Mouse (Mus musculus) hindbrain, embryonic 13.5 days (tissue): ENCODE data around the gene Acss2. TPM values are rescaled to one million over a fixed set of nuclear protein-coding genes. Genes with fewer than 3 reads are reported as not detected.
A peak's percentile ranks its signal among the peaks of the same experiment; 100 is the strongest.
"Not testable (repeated sequence)": the region's sequence is repeated elsewhere in the genome, so short reads cannot be mapped to it uniquely, and the experiment has no call there.

Experiments used
- ATAC-seq: fragments of 200-750 bp; cut with Nextera tagmentation; 2 replicates; pipeline ENCODE4 v1.8.0; 2017; ENCODE audit warnings: moderate TSS enrichment; ENCODE audit not compliant: low FRiP score
- H3K27ac ChIP-seq: fragments of 300-500 bp; sonication (generic); 2 replicates; pipeline ENCODE4 v1.5.1; 2015; ENCODE audit warnings: inconsistent platforms, mild to moderate bottlenecking, moderate library complexity
- H3K27me3 ChIP-seq: fragments of 300-500 bp; sonication (generic); 2 replicates; pipeline ENCODE4 v1.6.1; 2015; ENCODE audit warnings: mild to moderate bottlenecking, inconsistent platforms
- H3K36me3 ChIP-seq: fragments of 300-500 bp; sonication (generic); 2 replicates; pipeline ENCODE4 v1.6.1; 2015; ENCODE audit warnings: mild to moderate bottlenecking, inconsistent platforms
- H3K4me1 ChIP-seq: fragments of 300-500 bp; sonication (generic); replicated peaks from 2 replicates; pipeline ENCODE4 v1.6.1; 2015; ENCODE audit warnings: inconsistent platforms
- H3K4me2 ChIP-seq: fragments of 300-500 bp; sonication (generic); 2 replicates; pipeline ENCODE4 v1.6.1; 2015; ENCODE audit warnings: inconsistent platforms, mild to moderate bottlenecking, moderate library complexity
- H3K4me3 ChIP-seq: fragments of 300-500 bp; sonication (generic); 2 replicates; pipeline ENCODE4 v1.5.1; 2015; ENCODE audit warnings: mild to moderate bottlenecking, inconsistent platforms
- H3K9ac ChIP-seq: fragments of 300-500 bp; sonication (generic); 2 replicates; pipeline ENCODE4 v1.6.1; 2015; ENCODE audit warnings: mild to moderate bottlenecking, inconsistent platforms
- H3K9me3 ChIP-seq: fragments of 300-500 bp; sonication (generic); 2 replicates; pipeline ENCODE4 v1.6.1; 2016; ENCODE audit warnings: inconsistent platforms
- WGBS: fragments of 180-500 bp; shearing (Covaris S2); methylation state at CpG from one replicate; pipeline ENCODE4 v1.1.7; 2015; 5-methylcytosine and 5-hydroxymethylcytosine counted together
- polyA plus RNA-seq: library from polyadenylated mRNA; unstranded; fragments of >200 nt; fragmentation: Nextera tagmentation; extraction: Ambion mirVana; gene quantifications from 2 replicates; pipeline ENCODE4 v1.2.1, GENCODE M21; 2015

The Acss2 gene
- polyA plus RNA-seq, 1 experiment from 2014 or later, result 29.0 TPM

DNA sequence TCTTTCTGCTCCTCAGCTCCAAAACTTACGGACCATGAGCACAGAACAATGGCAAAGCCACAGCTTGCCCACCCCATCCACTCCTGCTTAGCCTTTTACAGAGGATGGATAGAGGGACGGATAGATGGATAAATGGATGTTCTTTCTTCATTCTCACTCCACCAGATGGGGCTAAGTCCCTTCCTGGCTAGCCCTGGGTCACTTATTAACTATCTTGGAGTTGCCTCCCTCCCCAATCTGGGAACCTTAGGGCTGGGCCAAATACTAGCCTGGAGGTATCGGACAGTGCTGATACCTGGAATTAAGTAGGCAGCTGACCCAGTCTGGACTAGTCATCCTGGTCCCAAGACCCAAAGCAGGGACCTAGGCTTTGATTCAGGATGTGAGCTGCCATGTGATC, 86.0 kb downstream of the Acss2 start:
- H3K4me3 ChIP-seq, result no peak overlapping the region
- H3K4me2 ChIP-seq, result no peak overlapping the region
- H3K36me3 ChIP-seq, result no peaks in the 10 kb centered on the region
- no peak overlapping the region for H3K9ac ChIP-seq
- H3K9me3 ChIP-seq, result no peaks in the 10 kb centered on the region
- H3K27me3 ChIP-seq, result no peaks in the 10 kb centered on the region
- no peaks in the 10 kb centered on the region for H3K4me1 ChIP-seq
- no peak for ATAC-seq
- 58% methylated on average over 3 of the region's 3 CpGs for WGBS
- no peak overlapping the region for H3K27ac ChIP-seq

DNA sequence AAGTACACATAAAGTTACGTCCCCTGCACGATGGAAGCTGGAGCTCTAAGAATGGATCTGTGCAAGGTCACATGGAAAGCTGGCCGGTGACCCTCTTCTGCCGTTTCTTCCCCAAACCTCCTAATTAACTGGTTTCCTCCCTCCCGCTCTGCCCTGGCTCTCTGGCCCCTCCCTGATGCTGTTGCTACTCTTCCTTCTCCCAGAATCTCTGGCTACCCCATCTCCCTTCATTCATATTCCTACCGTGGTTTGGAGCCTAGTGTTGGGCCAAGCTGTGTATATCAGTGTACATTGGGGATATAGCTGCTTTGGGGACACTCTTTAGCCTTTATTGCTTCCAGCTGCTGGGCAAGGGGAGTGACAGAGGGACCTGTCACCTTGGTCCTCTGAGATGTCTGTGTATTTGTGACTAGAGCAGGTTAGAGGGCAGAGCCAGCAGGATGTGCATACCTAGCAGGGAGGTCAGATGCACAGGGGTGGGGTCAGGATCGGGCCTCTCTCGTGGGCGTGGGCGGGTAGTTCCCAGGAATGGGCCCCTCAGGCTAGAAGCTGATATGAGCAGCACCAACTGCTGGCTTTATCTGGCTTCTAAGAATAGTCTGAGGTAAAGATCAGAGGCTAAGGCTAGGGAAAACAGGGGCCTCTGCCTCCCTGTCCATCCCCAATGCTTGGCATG, 87.0 kb downstream of the Acss2 start:
- Histone ChIP-seq H3K27me3 (no peaks in the 10 kb centered on the region), H3K36me3 (no peaks in the 10 kb centered on the region), H3K27ac (no peak overlapping the region), H3K9me3 (no peaks in the 10 kb centered on the region), H3K4me3 (no peak overlapping the region), H3K4me1 (no peaks in the 10 kb centered on the region), H3K4me2 (no peak overlapping the region), H3K9ac (no peak overlapping the region)
- no peak for ATAC-seq
- WGBS, result 69% methylated on average over 10 of the region's 10 CpGs

DNA sequence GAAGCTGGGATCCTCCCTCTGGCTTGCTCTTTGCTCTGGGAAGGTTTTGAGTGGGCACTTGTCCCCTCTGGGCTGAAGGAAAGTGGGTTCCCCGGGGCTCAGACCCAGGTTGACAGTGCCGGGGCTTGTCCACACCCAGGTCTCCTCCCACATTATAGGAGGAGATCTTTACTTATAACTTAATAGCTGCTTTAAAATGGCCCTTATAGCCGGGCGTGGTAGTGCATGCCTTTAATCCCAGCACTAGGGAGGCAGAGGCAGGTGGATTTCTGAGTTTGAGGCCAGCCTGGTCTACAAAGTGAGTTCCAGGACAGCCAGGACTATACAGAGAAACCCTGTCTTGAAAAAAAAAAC, 87.5 kb downstream of the Acss2 start:
- H3K27ac ChIP-seq, H3K9ac ChIP-seq, H3K9me3 ChIP-seq, H3K4me2 ChIP-seq, H3K4me1 ChIP-seq, H3K27me3 ChIP-seq, ATAC-seq, H3K4me3 ChIP-seq, H3K36me3 ChIP-seq: not testable (repeated sequence)
- 88% methylated on average over 4 of the region's 4 CpGs for WGBS

DNA sequence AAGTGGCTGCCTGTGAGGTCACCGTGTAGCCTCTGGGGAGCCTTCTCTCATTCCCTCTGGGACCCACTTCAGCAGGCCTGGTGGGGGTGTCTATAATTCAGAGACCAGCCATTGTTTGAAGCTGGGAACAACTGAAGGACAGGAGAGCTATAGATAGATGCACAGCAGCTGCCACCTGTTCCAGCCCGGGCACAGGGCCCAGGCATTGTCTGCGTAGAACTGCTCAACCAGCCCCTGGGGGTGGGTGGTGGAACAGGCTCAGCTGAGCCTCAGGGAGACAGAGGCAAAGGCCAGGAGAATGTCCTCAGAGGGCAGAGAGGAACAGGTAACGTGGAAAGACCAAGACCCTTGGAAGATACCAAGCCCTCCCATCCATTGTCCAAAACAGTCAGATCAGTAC, 88.6 kb downstream of the Acss2 start:
- Histone ChIP-seq H3K27ac (no peak overlapping the region), H3K27me3 (no peaks in the 10 kb centered on the region), H3K9me3 (no peaks in the 10 kb centered on the region), H3K4me3 (no peak overlapping the region), H3K4me1 (no peaks in the 10 kb centered on the region), H3K9ac (no peak overlapping the region), H3K4me2 (no peak overlapping the region), H3K36me3 (no peaks in the 10 kb centered on the region)
- no peak for ATAC-seq
- 76% methylated on average over 4 of the region's 4 CpGs for WGBS

DNA sequence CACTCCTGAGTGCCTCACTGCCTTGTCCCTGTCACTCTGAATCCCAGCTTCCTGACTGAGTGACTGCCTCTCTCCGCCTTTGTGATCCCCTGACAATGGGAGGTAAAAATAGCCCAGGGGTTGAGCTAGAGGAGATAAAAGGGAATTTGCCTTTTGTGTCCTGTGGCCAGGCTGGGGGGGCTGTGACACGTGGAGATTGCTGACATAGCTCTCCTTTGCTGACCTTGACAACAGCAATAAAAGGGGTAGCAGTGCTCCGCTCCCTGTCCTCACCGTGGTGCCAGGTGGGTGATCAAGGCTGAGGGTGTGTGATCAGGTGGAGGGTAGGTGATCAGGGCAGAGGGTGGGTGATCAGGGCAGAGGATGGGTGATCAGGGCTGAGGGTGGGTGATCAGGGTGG, 93.2 kb downstream of the Acss2 start, which contains the start of gene Myh7b:
Gene Myh7b (plus strand): TSS at position 235 of the 400 bp plus-strand sequence.
- peaks cover 8% of the 10 kb centered on the region for H3K4me1 ChIP-seq
- H3K27ac ChIP-seq, result no peak within 1 kb of the TSS
- H3K4me2 ChIP-seq, result no peak within 1 kb of the TSS
- WGBS, result 41% methylated on average over 4 of the region's 4 CpGs
- no peak within 1 kb of the TSS for H3K4me3 ChIP-seq
- ATAC-seq, result no peak
- no peaks in the 10 kb centered on the region for H3K9me3 ChIP-seq
- H3K9ac ChIP-seq, result no peak within 1 kb of the TSS
- H3K27me3 ChIP-seq, result 0 out of 2 replicates have a peak, but pooled peaks cover 14% of the 10 kb centered on the region
- H3K36me3 ChIP-seq, result no peaks in the 10 kb centered on the region

DNA sequence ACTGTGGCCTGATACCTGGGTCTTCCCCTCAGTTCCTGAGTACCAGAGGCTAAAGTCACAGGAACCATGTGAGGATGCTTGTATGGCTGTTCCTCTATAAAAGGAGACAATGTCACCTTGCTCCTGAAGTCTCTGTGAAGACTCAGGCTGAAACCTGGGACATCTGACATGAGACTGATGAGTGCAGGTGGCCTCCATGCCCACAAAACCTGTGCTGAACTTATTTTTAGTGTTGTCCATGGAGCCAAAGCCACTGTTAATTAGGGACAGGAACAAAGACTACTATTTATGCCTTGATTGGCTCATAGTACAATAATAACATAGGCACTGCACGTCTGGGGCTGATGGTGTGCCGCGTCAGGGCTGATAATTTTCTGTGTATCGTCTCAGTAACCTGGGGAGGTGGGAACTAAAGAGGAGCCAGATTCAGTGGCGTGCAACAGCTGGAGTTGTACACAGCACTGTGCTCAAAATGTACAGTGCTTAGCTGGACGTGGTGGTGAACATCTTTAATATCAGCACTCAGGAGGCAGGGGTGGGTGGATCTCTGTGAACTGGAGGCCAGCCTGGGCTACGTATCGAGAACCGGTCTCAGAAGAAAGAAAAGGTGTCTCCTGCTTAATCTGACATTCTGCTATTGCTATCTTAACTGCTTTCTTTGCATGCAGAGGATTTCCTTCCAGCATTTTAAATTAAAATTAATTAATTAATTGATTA, 94.2 kb downstream of the Acss2 start:
- 90% methylated on average over 9 of the region's 9 CpGs for WGBS
- Histone ChIP-seq H3K4me2 (no peak overlapping the region), H3K27ac (no peak overlapping the region), H3K36me3 (no peaks in the 10 kb centered on the region), H3K9ac (no peak overlapping the region), H3K9me3 (no peaks in the 10 kb centered on the region), H3K27me3 (0 out of 2 replicates have a peak, but pooled peaks cover 14% of the 10 kb centered on the region), H3K4me1 (peaks cover 8% of the 10 kb centered on the region), H3K4me3 (no peak overlapping the region)
- no peak for ATAC-seq

DNA sequence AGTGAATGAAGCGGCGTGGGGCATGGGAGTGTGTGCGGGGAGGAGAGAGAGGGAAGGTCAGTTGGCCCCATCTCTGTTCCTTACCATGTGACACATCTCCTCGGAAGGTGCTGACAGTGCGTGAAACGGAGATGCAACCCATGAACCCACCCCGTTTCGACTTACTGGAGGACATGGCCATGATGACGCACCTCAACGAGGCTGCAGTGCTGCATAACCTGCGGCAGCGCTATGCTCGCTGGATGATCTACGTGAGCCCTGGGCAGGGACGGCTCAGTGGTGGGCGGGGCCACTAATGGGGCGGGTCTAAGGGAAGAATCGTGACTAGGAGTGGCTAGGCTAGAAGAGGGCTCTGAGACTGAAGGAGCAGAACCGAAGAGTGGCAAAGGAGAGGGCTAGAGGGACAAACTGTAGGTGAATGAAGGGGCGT, 95.6 kb downstream of the Acss2 start:
- Histone ChIP-seq H3K4me2 (peak overlapping the region; percentile 53), H3K9ac (0 out of 2 replicates have a peak overlapping the region, but pooled peaks have one; percentile 29), H3K36me3 (no peaks in the 10 kb centered on the region), H3K27ac (no peak overlapping the region), H3K4me3 (peak overlapping the region; percentile 27), H3K4me1 (peaks cover 8% of the 10 kb centered on the region), H3K27me3 (0 out of 2 replicates have a peak, but pooled peaks cover 17% of the 10 kb centered on the region), H3K9me3 (no peaks in the 10 kb centered on the region)
- ATAC-seq, result peak; percentile 84
- WGBS, result 5% methylated on average over 20 of the region's 20 CpGs

DNA sequence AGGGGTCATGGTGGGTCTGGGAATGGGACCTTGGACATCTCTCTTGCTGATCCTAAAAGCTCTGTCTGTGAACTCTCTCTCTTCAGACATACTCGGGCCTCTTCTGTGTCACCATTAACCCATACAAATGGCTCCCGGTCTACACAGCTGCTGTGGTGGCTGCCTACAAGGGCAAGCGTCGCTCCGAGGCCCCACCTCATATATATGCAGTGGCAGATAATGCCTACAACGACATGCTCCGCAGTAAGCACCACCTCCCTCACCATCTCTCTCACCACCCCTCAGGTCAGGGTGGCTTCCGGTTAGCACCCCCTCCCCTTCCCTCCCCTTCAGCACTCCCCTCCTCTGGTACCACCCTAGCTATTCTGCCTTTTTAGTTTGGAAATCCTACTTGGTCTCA, 96.2 kb downstream of the Acss2 start:
- no peaks in the 10 kb centered on the region for H3K36me3 ChIP-seq
- 0 out of 2 replicates have a peak, but pooled peaks cover 17% of the 10 kb centered on the region for H3K27me3 ChIP-seq
- 70% methylated on average over 8 of the region's 8 CpGs for WGBS
- H3K4me2 ChIP-seq, result peak overlapping the region; percentile 53
- H3K4me1 ChIP-seq, result peaks cover 8% of the 10 kb centered on the region
- H3K9ac ChIP-seq, result no peak overlapping the region
- H3K27ac ChIP-seq, result no peak overlapping the region
- no peaks in the 10 kb centered on the region for H3K9me3 ChIP-seq
- no peak for ATAC-seq
- H3K4me3 ChIP-seq, result 0 out of 2 replicates have a peak overlapping the region, but pooled peaks have one; percentile 27

DNA sequence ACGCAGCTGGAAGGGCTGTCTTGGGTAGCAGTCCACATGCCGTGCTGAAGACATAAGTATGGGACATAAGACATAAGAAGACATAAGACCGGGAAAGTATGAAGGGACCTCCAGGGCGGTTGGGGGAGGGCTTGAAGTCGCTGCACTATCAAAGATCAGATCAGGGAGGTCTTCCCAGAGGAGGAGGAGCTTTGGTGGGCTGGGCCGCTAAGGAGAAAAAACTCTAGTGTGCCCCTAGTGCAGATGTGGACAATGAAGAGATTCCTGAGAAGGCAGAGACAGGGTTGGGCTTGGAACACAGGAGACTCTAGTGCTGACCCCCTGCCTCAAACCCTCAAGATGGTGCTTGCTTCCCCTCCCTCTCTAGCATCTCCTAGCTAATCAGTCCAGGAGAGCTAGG, 99.2 kb downstream of the Acss2 start:
- no peak overlapping the region for H3K27ac ChIP-seq
- H3K9ac ChIP-seq, result no peak overlapping the region
- ATAC-seq, result no peak
- no peak overlapping the region for H3K4me2 ChIP-seq
- H3K27me3 ChIP-seq, result 0 out of 2 replicates have a peak, but pooled peaks cover 17% of the 10 kb centered on the region
- no peaks in the 10 kb centered on the region for H3K36me3 ChIP-seq
- no peaks in the 10 kb centered on the region for H3K9me3 ChIP-seq
- H3K4me1 ChIP-seq, result peaks cover 8% of the 10 kb centered on the region
- WGBS, result 60% methylated on average over 6 of the region's 6 CpGs
- H3K4me3 ChIP-seq, result no peak overlapping the region

DNA sequence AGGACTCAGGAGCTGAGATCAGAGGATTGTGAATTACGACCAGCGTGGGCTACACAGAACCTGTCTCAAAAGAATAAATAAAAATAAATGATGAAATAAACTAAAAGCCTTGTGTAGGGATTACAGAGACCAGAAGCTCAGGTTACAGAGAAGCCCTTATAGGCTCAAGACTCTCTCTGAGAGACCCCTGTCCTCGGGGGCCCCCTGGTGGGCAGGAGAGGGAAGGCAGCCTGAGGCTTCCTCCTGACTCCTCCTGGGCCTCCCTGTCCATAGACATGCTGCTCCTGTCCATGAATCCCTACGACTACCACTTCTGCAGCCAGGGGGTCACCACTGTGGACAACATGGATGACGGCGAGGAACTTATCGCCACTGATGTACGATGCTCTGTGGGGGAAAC, 102.1 kb downstream of the Acss2 start:
- Histone ChIP-seq H3K4me1 (no peaks in the 10 kb centered on the region), H3K27me3 (peaks cover 14% of the 10 kb centered on the region; the same call in 1 of the 2 replicates), H3K4me3 (no peak overlapping the region), H3K4me2 (no peak overlapping the region), H3K27ac (no peak overlapping the region), H3K36me3 (no peaks in the 10 kb centered on the region), H3K9ac (no peak overlapping the region), H3K9me3 (no peaks in the 10 kb centered on the region)
- 0 out of 2 replicates have a peak, but pooled peaks have one; percentile 63 for ATAC-seq
- whole genome bisulfite sequencing, result 29% methylated on average over 8 of the region's 8 CpGs

DNA sequence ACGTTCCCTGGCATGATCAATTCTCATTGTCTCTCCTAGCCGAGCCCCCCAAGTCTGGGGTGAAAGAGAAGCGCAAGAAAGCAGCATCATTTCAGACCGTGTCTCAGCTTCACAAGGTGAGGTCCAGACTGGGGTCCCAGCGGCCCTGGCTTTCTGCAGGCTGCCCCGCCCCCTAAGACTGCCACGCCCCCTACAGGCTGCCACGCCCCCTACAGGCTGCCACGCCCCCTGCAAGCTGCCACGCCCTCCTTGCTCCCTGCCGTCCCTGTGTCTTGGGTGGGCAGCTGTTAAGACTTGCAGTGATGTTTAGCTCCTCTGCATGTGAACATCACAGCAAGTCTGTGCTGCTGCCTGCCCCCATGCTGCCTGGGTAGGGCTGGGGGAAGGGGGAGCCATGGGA, 104.9 kb downstream of the Acss2 start:
- Histone ChIP-seq H3K36me3 (no peaks in the 10 kb centered on the region), H3K4me2 (no peak overlapping the region), H3K27ac (no peak overlapping the region), H3K9ac (no peak overlapping the region), H3K4me1 (peaks cover 5% of the 10 kb centered on the region; the same call in 1 of the 2 replicates), H3K4me3 (no peak overlapping the region), H3K9me3 (no peaks in the 10 kb centered on the region), H3K27me3 (peaks cover 24% of the 10 kb centered on the region)
- ATAC-seq, result no peak
- WGBS, result 23% methylated on average over 11 of the region's 11 CpGs

DNA sequence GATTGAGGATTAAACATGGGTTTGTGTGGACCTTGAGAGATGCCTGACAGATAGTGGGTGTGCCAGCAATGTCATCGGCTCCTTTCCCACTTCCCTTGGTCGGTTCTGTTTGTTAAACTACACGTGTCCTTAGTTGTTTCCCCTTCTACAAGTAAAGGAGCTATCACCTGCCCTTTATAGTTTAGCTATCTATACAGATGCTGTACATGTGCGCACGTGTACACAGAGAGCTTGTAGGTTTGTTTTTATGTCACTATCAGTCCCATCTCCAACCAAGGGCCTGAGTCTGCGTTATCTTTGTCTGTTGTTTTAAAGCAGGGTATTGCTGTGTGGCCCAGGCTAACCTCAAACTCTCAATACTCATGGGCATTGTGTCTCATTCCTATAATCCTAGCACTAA, 106.2 kb downstream of the Acss2 start:
- Histone ChIP-seq H3K9me3 (no peaks in the 10 kb centered on the region), H3K27me3 (peaks cover 37% of the 10 kb centered on the region), H3K4me1 (peaks cover 8% of the 10 kb centered on the region), H3K9ac (no peak overlapping the region), H3K27ac (no peak overlapping the region), H3K4me2 (no peak overlapping the region), H3K36me3 (no peaks in the 10 kb centered on the region), H3K4me3 (no peak overlapping the region)
- WGBS, result 93% methylated on average over 6 of the region's 6 CpGs
- ATAC-seq, result no peak
